Mouse (Mus musculus) neural tube, embryonic 11.5 days (tissue): ENCODE measurements around the gene Wdr72. TPM values are rescaled to one million over a fixed set of nuclear protein-coding genes. Genes with fewer than 3 reads are reported as not detected.

Experiments
- ATAC-seq: fragments of 200-750 bp; cut with Nextera tagmentation; 2 replicates; pipeline ENCODE4 v1.8.0; 2017; ENCODE audit warnings: moderate number of reproducible peaks, mild to moderate bottlenecking, moderate TSS enrichment, moderate library complexity; ENCODE audit not compliant: insufficient read depth, low FRiP score, low TSS enrichment
- DNase-seq: peaks from one replicate; pipeline ENCODE4 v3.0.0-alpha.2; 2015; ENCODE audit warnings: low spot score
- H3K27ac ChIP-seq: fragments of 300-500 bp; sonication (generic); 2 replicates; pipeline ENCODE4 v1.5.1; 2014; ENCODE audit warnings: low read depth, mild to moderate bottlenecking, low read length
- H3K27me3 ChIP-seq: fragments of 300-500 bp; sonication (generic); 2 replicates; pipeline ENCODE4 v1.6.1; 2014; ENCODE audit warnings: mild to moderate bottlenecking, low read length, mixed read lengths; ENCODE audit not compliant: control insufficient read depth, insufficient read depth
- H3K36me3 ChIP-seq: fragments of 300-500 bp; sonication (generic); 2 replicates; pipeline ENCODE4 v1.6.1; 2014; ENCODE audit warnings: mild to moderate bottlenecking, low read length, moderate library complexity, mixed read lengths; ENCODE audit not compliant: control insufficient read depth, insufficient read depth
- H3K4me1 ChIP-seq: fragments of 300-500 bp; sonication (generic); 2 replicates; pipeline ENCODE4 v1.6.1; 2014; ENCODE audit warnings: low read length, mixed read lengths; ENCODE audit not compliant: control insufficient read depth, insufficient read depth
- H3K4me2 ChIP-seq: fragments of 300-500 bp; sonication (generic); 2 replicates; pipeline ENCODE4 v1.6.1; 2014; ENCODE audit warnings: low read depth, mild to moderate bottlenecking, moderate library complexity
- H3K4me3 ChIP-seq: fragments of 300-500 bp; sonication (generic); 2 replicates; pipeline ENCODE4 v1.5.1; 2014; ENCODE audit warnings: low read depth, low read length
- H3K9ac ChIP-seq: fragments of 300-500 bp; sonication (generic); 2 replicates; pipeline ENCODE4 v1.6.1; 2014; ENCODE audit warnings: mild to moderate bottlenecking, low read length
- H3K9me3 ChIP-seq: fragments of 300-500 bp; sonication (generic); 2 replicates; pipeline ENCODE4 v1.6.1; 2016; ENCODE audit warnings: low read length; ENCODE audit not compliant: control insufficient read depth
- WGBS: fragments of 180-500 bp; shearing (Covaris S2); extraction: QIAGEN DNeasy Blood & Tissue Kit; methylation state at CpG from one replicate; pipeline ENCODE4 v1.1.7; 2014; 5-methylcytosine and 5-hydroxymethylcytosine counted together
- polyA plus RNA-seq: library from polyadenylated mRNA; unstranded; fragments of >200 nt; fragmentation: Nextera tagmentation; extraction: Ambion mirVana; gene quantifications from 2 replicates; pipeline ENCODE4 v1.2.1, GENCODE M21; 2014

Gene Wdr72
- polyA plus RNA-seq, 1 experiment from 2014 or later = 0.24 TPM

GRCm38 (mm10) chr9:74169904-74170303 is 59.7 kb downstream of the Wdr72 start:
- ATAC-seq = no peak
- Histone ChIP-seq H3K27me3 (no peaks in the 10 kb centered on the region), H3K36me3 (no peaks in the 10 kb centered on the region), H3K27ac (no peak overlapping the region), H3K9me3 (no peaks in the 10 kb centered on the region), H3K4me3 (no peak overlapping the region), H3K9ac (no peak overlapping the region), H3K4me1 (no peaks in the 10 kb centered on the region), H3K4me2 (no peak overlapping the region)
- DNase-seq = no peak
- whole genome bisulfite sequencing = 79% methylated on average over 6 of the region's 6 CpGs

- H3K27me3 ChIP-seq = peaks cover 57% of the 10 kb centered on the region
- H3K36me3 ChIP-seq = no peaks in the 10 kb centered on the region
- ATAC-seq (peak; percentile 95), DNase-seq (peak; percentile 74)
- peaks cover 6% of the 10 kb centered on the region; the same call in 1 of the 2 replicates for H3K4me1 ChIP-seq
- no peak overlapping the region for H3K27ac ChIP-seq
- H3K4me2 ChIP-seq = 0 out of 2 replicates have a peak overlapping the region, but pooled peaks have one; percentile 6
- no peaks in the 10 kb centered on the region for H3K9me3 ChIP-seq
- WGBS = 14% methylated on average over 16 of the region's 16 CpGs
- no peak overlapping the region for H3K9ac ChIP-seq
- H3K4me3 ChIP-seq = no peak overlapping the region
Measured at GRCm38 (mm10) chr9:74186748-74187400, 76.7 kb downstream of the Wdr72 start.

GRCm38 (mm10) chr9:74187401-74188029 is 77.4 kb downstream of the Wdr72 start:
- H3K4me2 ChIP-seq = no peak overlapping the region
- no peak overlapping the region for H3K4me3 ChIP-seq
- ATAC-seq = peak; percentile 22; the same call in 1 of the 2 replicates
- peaks cover 57% of the 10 kb centered on the region for H3K27me3 ChIP-seq
- no peak for DNase-seq
- H3K27ac ChIP-seq = no peak overlapping the region
- no peaks in the 10 kb centered on the region for H3K36me3 ChIP-seq
- no peaks in the 10 kb centered on the region for H3K9me3 ChIP-seq
- H3K9ac ChIP-seq = no peak overlapping the region
- peaks cover 6% of the 10 kb centered on the region; the same call in 1 of the 2 replicates for H3K4me1 ChIP-seq
- WGBS = 45% methylated on average over 8 of the region's 8 CpGs

GRCm38 (mm10) chr9:74194898-74195297 is 84.7 kb downstream of the Wdr72 start:
- H3K27me3 ChIP-seq = peaks cover 24% of the 10 kb centered on the region
- 94% methylated on average over 2 of the region's 2 CpGs for WGBS
- no peaks in the 10 kb centered on the region for H3K9me3 ChIP-seq
- no peaks in the 10 kb centered on the region for H3K4me1 ChIP-seq
- no peak overlapping the region for H3K4me3 ChIP-seq
- no peak overlapping the region for H3K9ac ChIP-seq
- H3K4me2 ChIP-seq = no peak overlapping the region
- H3K36me3 ChIP-seq = no peaks in the 10 kb centered on the region
- ATAC-seq (no peak), DNase-seq (no peak)
- no peak overlapping the region for H3K27ac ChIP-seq

GRCm38 (mm10) chr9:74228272-74228671 is 118.1 kb downstream of the Wdr72 start:
- no peaks in the 10 kb centered on the region for H3K9me3 ChIP-seq
- ATAC-seq (no peak), DNase-seq (no peak)
- H3K9ac ChIP-seq = no peak overlapping the region
- no peaks in the 10 kb centered on the region for H3K4me1 ChIP-seq
- H3K27ac ChIP-seq = no peak overlapping the region
- no peaks in the 10 kb centered on the region for H3K27me3 ChIP-seq
- WGBS = 85% methylated on average over 6 of the region's 6 CpGs
- no peak overlapping the region for H3K4me2 ChIP-seq
- H3K4me3 ChIP-seq = no peak overlapping the region
- H3K36me3 ChIP-seq = no peaks in the 10 kb centered on the region

- H3K36me3 ChIP-seq = no peaks in the 10 kb centered on the region
- H3K4me1 ChIP-seq = no peaks in the 10 kb centered on the region
- no peak overlapping the region for H3K27ac ChIP-seq
- WGBS = 83% methylated on average over 5 of the region's 5 CpGs
- no peaks in the 10 kb centered on the region for H3K27me3 ChIP-seq
- no peak overlapping the region for H3K4me2 ChIP-seq
- DNase-seq (no peak), ATAC-seq (no peak)
- H3K4me3 ChIP-seq = no peak overlapping the region
- no peak overlapping the region for H3K9ac ChIP-seq
- no peaks in the 10 kb centered on the region for H3K9me3 ChIP-seq
Measured at GRCm38 (mm10) chr9:74241292-74241691, 131.1 kb downstream of the Wdr72 start.

- Histone ChIP-seq H3K4me2 (no peak overlapping the region), H3K27ac (no peak overlapping the region), H3K9me3 (no peaks in the 10 kb centered on the region), H3K27me3 (no peaks in the 10 kb centered on the region), H3K36me3 (no peaks in the 10 kb centered on the region), H3K4me1 (no peaks in the 10 kb centered on the region), H3K4me3 (no peak overlapping the region), H3K9ac (no peak overlapping the region)
- WGBS = 81% methylated on average over 4 of the region's 4 CpGs
- DNase-seq (no peak), ATAC-seq (no peak)
Measured at GRCm38 (mm10) chr9:74248084-74248483, 137.9 kb downstream of the Wdr72 start.

GRCm38 (mm10) chr9:74249486-74249885 is 139.3 kb downstream of the Wdr72 start:
- Histone ChIP-seq H3K36me3 (no peaks in the 10 kb centered on the region), H3K4me1 (no peaks in the 10 kb centered on the region), H3K9me3 (no peaks in the 10 kb centered on the region), H3K4me3 (no peak overlapping the region), H3K27ac (no peak overlapping the region), H3K9ac (no peak overlapping the region), H3K4me2 (no peak overlapping the region), H3K27me3 (no peaks in the 10 kb centered on the region)
- 8% methylated on average over 1 of the region's 1 CpGs for WGBS
- DNase-seq (no peak), ATAC-seq (no peak)

- H3K36me3 ChIP-seq = no peaks in the 10 kb centered on the region
- no peak overlapping the region for H3K4me3 ChIP-seq
- no peaks in the 10 kb centered on the region for H3K4me1 ChIP-seq
- ATAC-seq (no peak), DNase-seq (no peak)
- no peaks in the 10 kb centered on the region for H3K9me3 ChIP-seq
- 28% methylated on average over 1 of the region's 1 CpGs for WGBS
- H3K27ac ChIP-seq = no peak overlapping the region
- no peak overlapping the region for H3K9ac ChIP-seq
- H3K4me2 ChIP-seq = no peak overlapping the region
- no peaks in the 10 kb centered on the region for H3K27me3 ChIP-seq
Measured at GRCm38 (mm10) chr9:74250522-74250921, 140.4 kb downstream of the Wdr72 start.
